Mouse (Mus musculus) limb, embryonic 12.5 days (tissue): ENCODE measurements around the gene Pfdn6. TPM values are rescaled to one million over a fixed set of nuclear protein-coding genes. Genes with fewer than 3 reads are reported as not detected.
"Not testable (repeated sequence)": the region's sequence is repeated elsewhere in the genome, so short reads cannot be mapped to it uniquely, and the experiment has no call there.

Experiments
- ATAC-seq: fragments of 200-750 bp; cut with Nextera tagmentation; 2 replicates; pipeline ENCODE4 v1.8.0; 2017; ENCODE audit warnings: low read depth, moderate TSS enrichment; ENCODE audit not compliant: insufficient number of reproducible peaks, insufficient read depth, low FRiP score, low TSS enrichment
- H3K27ac ChIP-seq: fragments of 300-500 bp; sonication (generic); 2 replicates; pipeline ENCODE4 v1.5.1; 2016; ENCODE audit warnings: mild to moderate bottlenecking, moderate library complexity
- H3K27me3 ChIP-seq: fragments of 300-500 bp; sonication (generic); 2 replicates; pipeline ENCODE4 v1.6.1; 2016; ENCODE audit warnings: mild to moderate bottlenecking, moderate library complexity
- H3K36me3 ChIP-seq: fragments of 300-500 bp; sonication (generic); 2 replicates; pipeline ENCODE4 v1.6.1; 2016; ENCODE audit warnings: mild to moderate bottlenecking, moderate library complexity
- H3K4me1 ChIP-seq: fragments of 300-500 bp; sonication (generic); replicated peaks from 2 replicates; pipeline ENCODE4 v1.6.1; 2016
- H3K4me2 ChIP-seq: fragments of 300-500 bp; sonication (generic); 2 replicates; pipeline ENCODE4 v1.6.1; 2016; ENCODE audit warnings: mild to moderate bottlenecking, moderate library complexity
- H3K4me3 ChIP-seq: fragments of 300-500 bp; sonication (generic); replicated peaks from 2 replicates; pipeline ENCODE4 v1.5.1; 2016; ENCODE audit warnings: mild to moderate bottlenecking
- H3K9ac ChIP-seq: fragments of 300-500 bp; sonication (generic); replicated peaks from 2 replicates; pipeline ENCODE4 v1.6.1; 2016; ENCODE audit warnings: mild to moderate bottlenecking, moderate library complexity
- H3K9me3 ChIP-seq: fragments of 300-500 bp; sonication (generic); 2 replicates; pipeline ENCODE4 v1.6.1; 2016; ENCODE audit warnings: mild to moderate bottlenecking, moderate library complexity
- WGBS: fragments of 180-500 bp; shearing (Covaris S2); methylation state at CpG from one replicate; pipeline ENCODE4 v1.1.7; 2016; 5-methylcytosine and 5-hydroxymethylcytosine counted together
- polyA plus RNA-seq: library from polyadenylated mRNA; unstranded; fragments of >200 nt; fragmentation: Nextera tagmentation; extraction: Ambion mirVana; gene quantifications from 2 replicates; pipeline ENCODE4 v1.2.1, GENCODE M21; 2016

Gene Pfdn6
- polyA plus RNA-seq, 1 experiment from 2014 or later = 186 TPM

- under 1% methylated on average over 40 of the region's 44 CpGs for WGBS
- H3K9ac ChIP-seq = peak overlapping the region; percentile 73
- peaks cover 19% of the 10 kb centered on the region for H3K36me3 ChIP-seq
- not testable (repeated sequence) for H3K9me3 ChIP-seq, H3K27me3 ChIP-seq, H3K4me1 ChIP-seq
- peak; percentile 24; the same call in 1 of the 2 replicates for ATAC-seq
- H3K4me2 ChIP-seq = peak overlapping the region; percentile 65
- peak overlapping the region; percentile 80 for H3K27ac ChIP-seq
- peak overlapping the region; percentile 67 for H3K4me3 ChIP-seq
Measured at GRCm38 (mm10) chr17:33889941-33890532, 50.1 kb downstream of the Pfdn6 start.

Other genes with a start within 250 kb of the Pfdn6 start
- 39.1 and 39.4 TPM in 2 replicates for gene March2, start 221.7 kb downstream of the Pfdn6 start, polyA plus RNA-seq
- gene Rab11b, start 179.8 kb downstream of the Pfdn6 start, polyA plus RNA-seq = 335 and 351 TPM in 2 replicates
- 43.2 and 43.7 TPM in 2 replicates for gene Angptl4, start 158.5 kb downstream of the Pfdn6 start, polyA plus RNA-seq
- 28.1 and 28.7 TPM in 2 replicates for gene Kank3, start 129.8 kb downstream of the Pfdn6 start, polyA plus RNA-seq
- 1,001 and 1,020 TPM in 2 replicates for gene Rps28, start 115.8 kb downstream of the Pfdn6 start, polyA plus RNA-seq
- gene Ndufa7, start 115.8 kb downstream of the Pfdn6 start, polyA plus RNA-seq = 458 and 462 TPM in 2 replicates
- 66.4 and 73.9 TPM in 2 replicates for gene Cd320, start 97.3 kb downstream of the Pfdn6 start, polyA plus RNA-seq
- not detected in 2 replicates for gene Gm7029, start 66.5 kb downstream of the Pfdn6 start, polyA plus RNA-seq
- 6.6 and 7.6 TPM in 2 replicates for gene Kifc1, start 49.7 kb downstream of the Pfdn6 start, polyA plus RNA-seq
- gene Platr17, start 35.2 kb downstream of the Pfdn6 start, polyA plus RNA-seq = 0.46 and 1.1 TPM in 2 replicates
- gene Daxx, start 30.9 kb downstream of the Pfdn6 start, polyA plus RNA-seq = 66.2 and 79.3 TPM in 2 replicates
- 21.5 and 23.5 TPM in 2 replicates for gene Tapbp, start 24.4 kb downstream of the Pfdn6 start, polyA plus RNA-seq
- 21.8 and 22.4 TPM in 2 replicates for gene Zbtb22, start 24.4 kb downstream of the Pfdn6 start, polyA plus RNA-seq
- 61.3 and 64.2 TPM in 2 replicates for gene Rgl2, start 10.8 kb downstream of the Pfdn6 start, polyA plus RNA-seq
- gene Wdr46, start 317 bp upstream of the Pfdn6 start, polyA plus RNA-seq = 45.5 and 45.8 TPM in 2 replicates
- 5.0 and 6.8 TPM in 2 replicates for gene B3galt4, start 11.1 kb upstream of the Pfdn6 start, polyA plus RNA-seq
- gene Vps52, start 15.5 kb upstream of the Pfdn6 start, polyA plus RNA-seq = 53.3 and 55.0 TPM in 2 replicates
- gene Rps18, start 15.7 kb upstream of the Pfdn6 start, polyA plus RNA-seq = 1,388 and 1,510 TPM in 2 replicates
- 4.5 and 5.0 TPM in 2 replicates for gene H2-K1, start 60.0 kb upstream of the Pfdn6 start, polyA plus RNA-seq
- 21.6 and 25.3 TPM in 2 replicates for gene Ring1, start 84.3 kb upstream of the Pfdn6 start, polyA plus RNA-seq
- 54.4 and 56.8 TPM in 2 replicates for gene H2-Ke6, start 87.7 kb upstream of the Pfdn6 start, polyA plus RNA-seq
- 179 and 191 TPM in 2 replicates for gene Slc39a7, start 91.3 kb upstream of the Pfdn6 start, polyA plus RNA-seq
- gene Rxrb, start 91.5 kb upstream of the Pfdn6 start, polyA plus RNA-seq = 64.3 and 64.4 TPM in 2 replicates
- gene Col11a2, start 99.1 kb upstream of the Pfdn6 start, polyA plus RNA-seq = 17.5 and 31.9 TPM in 2 replicates
- 0.71 and 0.86 TPM in 2 replicates for gene H2-Oa, start 152.0 kb upstream of the Pfdn6 start, polyA plus RNA-seq
- 11.1 and 13.2 TPM in 2 replicates for gene H2-DMa, start 179.2 kb upstream of the Pfdn6 start, polyA plus RNA-seq
- 129 and 134 TPM in 2 replicates for gene Brd2, start 182.3 kb upstream of the Pfdn6 start, polyA plus RNA-seq
- gene H2-DMb2, start 203.0 kb upstream of the Pfdn6 start, polyA plus RNA-seq = 0.30 and 0.32 TPM in 2 replicates
- 1.2 and 1.3 TPM in 2 replicates for gene H2-DMb1, start 212.7 kb upstream of the Pfdn6 start, polyA plus RNA-seq
- 4.1 and 5.7 TPM in 2 replicates for gene Tap1, start 247.2 kb upstream of the Pfdn6 start, polyA plus RNA-seq
- 2.4 and 2.5 TPM in 2 replicates for gene Psmb9, start 247.4 kb upstream of the Pfdn6 start, polyA plus RNA-seq